Mouse (Mus musculus): ENCODE measurements around the gene Pacs1.
A peak's percentile ranks its signal among the peaks of the same experiment; 100 is the strongest.

Pacs1 gene

DNA sequence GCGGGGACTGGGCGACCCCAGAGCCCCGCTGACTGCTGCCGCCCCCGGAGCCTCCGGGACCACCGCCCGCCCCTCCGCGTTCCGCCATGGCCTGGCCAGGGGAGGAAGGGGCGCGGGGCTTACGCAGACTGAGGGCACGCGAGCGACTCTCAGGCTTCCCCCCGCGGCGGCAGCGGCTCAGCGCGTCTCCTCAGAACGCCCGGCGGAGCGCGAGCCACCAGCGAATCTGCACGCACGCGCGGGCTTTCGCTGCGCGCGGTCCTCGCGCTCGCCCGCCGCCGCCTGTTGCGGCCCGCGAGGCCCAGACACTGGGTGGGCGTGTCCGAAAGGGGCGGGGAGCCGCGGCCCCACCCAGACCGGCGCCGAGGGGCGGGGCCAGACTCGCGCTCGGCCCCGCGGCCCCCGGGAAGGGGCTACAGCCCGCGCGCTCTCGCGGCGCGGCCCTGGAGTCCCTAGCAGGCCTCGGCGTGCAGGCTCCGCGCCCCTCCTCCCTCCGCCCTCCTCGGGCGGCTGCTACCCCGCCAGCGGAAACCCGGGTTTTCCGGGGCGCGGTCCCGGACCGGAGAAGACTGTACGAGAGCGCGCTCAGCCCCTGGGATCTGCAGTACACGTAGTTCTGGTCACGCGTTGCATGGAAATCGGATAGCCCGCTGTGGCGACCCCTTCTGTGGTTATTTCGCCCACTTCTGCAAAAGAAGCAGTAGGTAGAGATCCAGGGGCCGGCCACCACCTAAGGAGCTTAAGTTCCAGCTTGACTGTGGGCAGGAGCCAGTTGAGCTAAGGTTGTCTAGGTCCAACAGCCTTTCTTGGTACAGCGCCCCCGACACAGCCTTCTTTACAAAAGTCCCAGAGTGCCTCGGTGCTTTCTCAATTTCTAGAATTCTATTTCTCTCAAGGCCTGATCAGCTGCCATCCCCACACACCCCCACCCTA, at the start of gene Pacs1:
Pacs1 (minus strand) TSS at position 319 of the 933 bp plus-strand sequence.
- DNase-seq: peak; percentile 84 to 90

DNA sequence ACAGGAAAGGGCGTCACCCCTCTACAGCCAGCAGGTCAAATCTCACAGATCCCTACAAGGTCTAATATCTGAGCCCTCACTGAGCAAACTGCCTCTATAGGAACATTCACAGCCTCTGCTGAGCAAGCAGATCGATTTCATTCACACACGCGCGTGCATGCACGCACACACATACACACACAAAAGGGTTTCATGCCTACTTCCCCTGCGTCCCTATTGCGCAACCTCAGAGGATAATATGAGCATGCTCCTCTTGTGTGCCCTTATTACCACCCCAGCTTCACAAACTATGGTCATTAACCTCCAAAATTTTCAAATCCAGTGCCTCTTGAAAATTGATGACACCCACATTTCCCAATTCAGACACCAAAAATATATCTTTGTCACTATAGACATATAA, 40.3 kb upstream of the Pacs1 start:
- DNase-seq: no peak

DNA sequence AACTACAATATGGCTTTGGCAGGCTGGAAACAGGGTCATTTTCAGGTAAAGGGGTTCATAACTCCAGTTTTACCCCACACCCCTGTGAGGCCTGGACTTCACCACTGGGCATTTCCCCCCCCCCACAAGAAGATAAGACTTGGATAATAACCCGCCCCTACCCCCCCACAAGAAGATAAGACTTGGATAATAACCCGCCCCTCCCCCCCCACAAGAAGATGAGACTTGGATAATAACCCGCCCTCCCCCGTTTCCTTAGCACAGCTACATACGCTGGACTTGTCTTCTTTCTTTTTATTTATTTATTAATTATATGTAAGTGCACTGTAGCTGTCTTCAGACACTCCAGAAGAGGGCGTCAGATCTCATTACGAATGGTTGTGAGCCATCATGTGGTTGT, 36.1 kb upstream of the Pacs1 start:
- peak in 1 of 2 experiments; percentile 47 for DNase-seq

DNA sequence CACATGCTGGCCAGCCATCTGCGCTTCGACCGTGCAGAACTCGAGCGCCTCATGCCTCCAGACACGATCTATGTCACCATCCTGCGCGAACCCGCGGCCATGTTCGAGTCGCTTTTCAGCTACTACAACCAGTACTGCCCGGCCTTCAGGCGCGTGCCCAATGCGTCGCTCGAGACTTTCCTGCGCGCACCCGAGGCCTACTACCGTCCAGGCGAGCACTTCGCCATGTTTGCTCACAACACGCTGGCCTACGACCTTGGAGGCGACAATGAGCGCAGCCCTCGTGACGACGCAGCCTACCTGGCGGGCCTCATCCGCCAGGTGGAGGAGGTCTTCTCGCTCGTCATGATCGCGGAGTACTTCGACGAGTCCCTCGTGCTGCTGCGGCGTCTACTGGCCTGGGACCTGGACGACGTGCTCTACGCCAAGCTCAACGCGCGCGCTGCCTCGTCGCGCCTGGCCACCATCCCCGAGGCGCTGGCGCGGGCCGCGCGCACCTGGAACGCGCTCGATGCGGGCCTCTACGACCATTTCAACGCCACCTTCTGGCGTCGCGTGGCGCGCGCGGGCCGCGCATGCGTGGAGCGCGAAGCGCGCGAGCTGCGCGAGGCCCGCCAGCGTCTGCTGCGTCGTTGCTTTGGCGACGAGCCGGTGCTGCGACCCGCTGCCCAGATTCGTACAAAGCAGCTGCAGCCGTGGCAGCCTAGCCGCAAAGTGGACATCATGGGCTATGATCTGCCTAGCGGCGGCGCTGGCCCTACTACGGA, 34.2 kb upstream of the Pacs1 start:
- DNase-seq: peak; percentile 38 to 68

DNA sequence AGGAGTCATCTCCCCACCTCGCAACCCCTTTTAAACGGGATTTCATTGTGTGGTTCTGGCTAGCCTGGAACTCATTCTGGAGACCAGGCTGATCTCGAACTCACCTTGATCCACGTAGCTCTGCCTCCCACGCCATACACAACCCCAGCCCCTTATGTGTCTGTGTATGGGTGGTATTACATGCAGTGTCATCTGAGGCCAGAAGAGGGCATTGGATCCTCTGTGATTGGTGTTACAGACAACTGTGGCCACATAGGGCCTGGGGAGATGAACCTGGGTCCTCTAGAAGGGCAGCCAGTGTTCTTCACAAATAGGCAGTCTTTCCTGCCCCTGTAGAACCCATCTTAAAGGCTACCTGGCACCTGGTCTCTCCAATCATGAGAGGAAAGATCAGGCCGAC, 33.4 kb upstream of the Pacs1 start:
- DNase-seq: peak in 1 of 2 experiments; percentile 30

DNA sequence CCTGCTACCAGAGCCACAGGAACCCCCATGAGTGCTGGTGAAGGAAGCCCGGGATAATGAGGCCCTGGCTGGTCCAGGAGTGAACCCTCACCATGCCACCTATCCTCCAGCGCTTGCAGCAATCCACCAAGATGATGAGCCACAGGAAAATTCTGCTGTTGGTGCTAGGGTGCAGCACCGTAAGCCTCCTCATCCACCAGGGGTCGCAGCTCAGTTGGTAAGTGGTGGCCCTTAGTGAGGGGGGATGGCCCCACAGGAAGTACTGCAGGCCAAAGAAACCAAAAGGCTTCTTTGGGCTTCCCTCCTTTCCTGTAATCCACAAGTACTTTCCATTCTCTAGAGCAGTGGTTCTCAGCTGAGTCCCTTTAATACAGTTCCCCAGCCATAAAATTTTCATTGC, 29.5 kb upstream of the Pacs1 start:
- DNase-seq: peak; percentile 35 to 65

DNA sequence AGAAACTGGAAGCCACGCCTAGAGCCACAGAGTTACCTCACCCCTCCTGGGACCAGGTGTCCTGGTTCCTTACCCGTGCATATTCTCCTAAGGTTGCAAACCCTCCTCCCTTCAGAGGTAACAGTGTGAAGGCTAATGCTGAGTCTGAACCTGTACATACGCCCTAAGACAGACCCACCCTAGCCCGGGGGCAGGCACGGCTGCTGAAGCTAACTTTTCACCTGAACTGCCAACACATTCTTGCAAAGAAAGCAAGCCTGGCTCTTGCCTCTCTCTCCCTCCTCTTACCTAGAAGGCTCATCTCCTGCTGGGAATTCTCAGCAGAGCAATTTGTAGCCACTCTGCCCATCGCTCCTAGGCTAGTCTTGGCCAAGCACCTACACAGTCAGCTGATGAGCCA, 27.7 kb upstream of the Pacs1 start:
- DNase-seq: no peak

DNA sequence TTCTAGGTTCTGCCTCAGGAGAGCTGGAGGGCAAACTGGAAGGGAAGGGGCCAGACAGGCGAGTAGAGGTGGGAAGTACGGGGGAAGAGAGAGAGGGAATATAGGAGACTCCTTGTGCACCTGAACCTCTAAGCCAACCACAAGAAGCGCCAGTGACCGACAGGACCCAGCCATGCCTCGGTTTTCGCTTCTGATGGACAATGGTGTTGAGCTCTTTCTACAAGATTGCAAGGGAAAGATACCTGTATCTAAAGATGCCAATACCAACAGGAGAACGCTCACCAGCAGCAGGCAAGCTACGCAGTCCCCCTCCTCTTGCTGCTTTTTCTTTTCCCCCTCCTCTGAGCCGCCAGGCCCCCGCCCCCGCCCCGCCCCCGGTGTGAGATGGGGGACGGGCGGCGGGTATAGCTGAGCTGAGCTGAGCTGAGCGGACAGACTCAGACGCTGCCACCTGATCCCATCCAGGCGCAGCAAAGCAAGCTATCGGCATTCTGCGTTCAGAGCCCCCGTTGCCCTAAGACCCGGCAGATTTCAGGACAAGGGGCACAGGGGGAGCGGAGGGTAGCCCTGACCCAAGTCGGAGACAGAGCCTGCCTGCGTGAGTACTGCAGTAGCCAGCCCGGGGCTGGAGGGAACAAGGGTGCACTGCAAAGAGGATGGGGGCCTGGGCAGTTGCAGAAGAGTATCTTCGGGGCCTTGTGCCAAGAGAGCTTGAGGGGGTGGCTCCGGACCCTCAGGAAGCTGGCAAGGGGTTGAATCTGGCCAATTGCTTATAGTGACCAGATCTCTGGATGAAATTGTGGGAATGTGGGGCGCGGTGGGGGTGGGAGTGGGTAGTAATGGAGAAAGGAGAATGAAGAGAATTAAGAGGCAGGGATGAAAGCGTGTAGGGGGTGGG, 25.2 kb upstream of the Pacs1 start, which contains the start of gene Gal3st3:
Gal3st3 (plus strand) TSS at position 429 of the 898 bp plus-strand sequence.
- DNase-seq: peak; percentile 64 to 67

DNA sequence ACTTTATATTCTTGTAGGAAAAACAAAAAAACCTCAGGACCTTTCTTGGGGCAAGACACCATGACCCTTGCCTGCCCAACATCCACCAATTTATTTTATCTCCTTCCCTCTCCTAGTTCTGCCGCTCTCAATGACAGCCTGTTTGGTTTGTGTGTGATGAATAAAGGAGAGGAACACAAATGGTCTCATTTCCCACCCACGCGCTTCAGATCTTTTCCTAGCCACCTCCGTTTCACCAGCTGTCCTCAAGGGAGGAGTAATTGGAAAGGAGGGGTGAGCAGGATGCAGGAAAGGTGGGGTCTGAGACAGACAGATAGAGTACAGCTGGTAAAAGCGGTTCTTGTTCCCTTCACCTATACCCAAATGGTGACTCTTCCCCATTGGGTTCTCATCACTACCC, 23.7 kb upstream of the Pacs1 start:
- DNase-seq: no peak

DNA sequence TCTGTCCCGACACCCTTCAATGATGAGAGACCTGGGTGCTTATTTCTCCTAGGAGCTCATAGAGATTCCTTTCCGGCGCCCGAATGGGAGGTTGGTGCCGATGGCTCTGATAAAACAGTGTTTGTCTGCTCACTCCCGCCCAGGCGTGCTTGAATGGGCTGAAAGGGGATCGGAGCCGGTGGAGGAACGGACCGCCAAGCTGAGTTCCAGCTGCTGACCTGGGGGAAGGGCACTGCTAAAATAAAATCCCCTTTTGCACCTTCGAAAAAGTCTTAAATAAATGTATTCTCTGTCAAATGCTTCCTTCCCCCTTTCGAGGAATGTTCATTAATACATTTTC, 22.8 kb upstream of the Pacs1 start:
- no peak for DNase-seq

DNA sequence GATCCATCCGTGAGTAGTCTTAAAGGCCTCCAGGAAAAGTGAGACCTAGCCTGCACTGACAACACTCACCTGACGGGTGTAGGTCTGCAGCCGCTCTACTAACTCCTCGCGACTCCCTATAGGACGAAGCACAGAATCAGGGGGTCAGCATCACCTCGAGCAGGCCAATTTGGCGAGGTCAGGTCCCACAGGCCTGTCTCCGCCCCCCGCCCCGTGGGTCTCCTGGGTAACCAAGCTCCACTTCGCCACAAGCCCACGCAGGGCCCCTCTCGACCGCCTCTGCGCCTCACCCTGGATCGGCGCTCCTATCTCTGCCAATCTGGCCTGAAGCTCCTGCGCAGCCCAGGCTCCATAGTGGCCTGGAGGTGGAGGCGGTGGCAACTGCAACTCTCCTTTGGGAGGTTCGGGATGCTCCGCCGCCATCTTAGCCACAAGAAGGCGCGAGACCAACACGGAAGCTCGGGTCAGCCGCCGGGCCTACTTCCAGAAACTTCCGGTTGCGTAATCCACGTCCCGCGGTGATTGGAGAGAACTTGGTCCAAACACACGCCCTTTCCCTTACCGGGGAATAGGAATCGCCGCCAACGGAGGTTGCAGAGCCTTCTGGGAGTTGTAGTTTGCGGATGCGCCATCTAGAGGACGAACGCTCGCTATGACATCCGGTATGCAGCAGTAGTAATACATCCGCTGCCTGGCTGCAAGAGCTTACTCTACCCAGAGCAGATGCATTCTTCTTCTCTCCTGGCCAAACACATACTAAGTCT, 22.2 kb upstream of the Pacs1 start, which contains the start of gene Sf3b2:
Sf3b2 (minus strand) TSS at position 484 of the 764 bp plus-strand sequence.
- peak; percentile 99 to 100 for DNase-seq

DNA sequence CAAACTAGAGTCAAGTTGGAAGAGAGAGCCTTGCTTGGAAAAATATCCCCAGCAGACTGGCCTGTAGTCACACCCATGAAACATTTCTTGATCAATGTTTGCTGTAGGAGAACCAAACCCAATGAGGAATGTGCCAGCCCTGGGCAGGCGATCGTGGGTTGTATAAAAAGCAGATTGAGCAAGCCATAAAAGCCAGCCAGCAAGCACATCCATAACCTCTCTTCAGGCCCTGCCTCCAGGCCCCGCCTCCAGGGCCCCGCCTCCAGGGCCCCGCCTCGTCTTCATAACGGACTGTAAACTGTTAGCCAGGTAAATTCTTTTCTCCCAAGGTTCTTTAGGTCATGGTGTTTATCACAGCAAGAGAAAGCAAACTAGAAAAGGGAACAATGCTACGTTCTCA, 5.5 kb upstream of the Pacs1 start:
- DNase-seq: no peak

DNA sequence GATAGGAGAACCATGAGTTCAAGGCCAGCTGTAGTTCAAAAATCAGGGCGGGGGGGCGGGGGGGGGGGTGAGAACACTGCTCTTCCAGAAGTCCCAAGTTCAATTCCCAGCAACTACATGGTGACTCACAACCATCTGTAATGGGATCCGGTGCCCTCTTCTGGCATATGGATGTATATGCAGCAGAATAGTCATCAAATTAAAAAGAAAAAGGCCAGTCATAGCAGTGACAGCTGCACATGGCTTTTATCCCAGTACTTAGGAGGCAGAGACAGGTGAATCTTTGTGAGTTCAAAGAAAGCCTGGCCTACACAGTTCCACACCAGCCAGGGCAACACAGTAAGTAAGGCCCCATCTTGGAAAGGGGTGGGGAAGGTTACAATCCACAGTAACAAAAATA, 4.2 kb upstream of the Pacs1 start:
- no peak for DNase-seq

DNA sequence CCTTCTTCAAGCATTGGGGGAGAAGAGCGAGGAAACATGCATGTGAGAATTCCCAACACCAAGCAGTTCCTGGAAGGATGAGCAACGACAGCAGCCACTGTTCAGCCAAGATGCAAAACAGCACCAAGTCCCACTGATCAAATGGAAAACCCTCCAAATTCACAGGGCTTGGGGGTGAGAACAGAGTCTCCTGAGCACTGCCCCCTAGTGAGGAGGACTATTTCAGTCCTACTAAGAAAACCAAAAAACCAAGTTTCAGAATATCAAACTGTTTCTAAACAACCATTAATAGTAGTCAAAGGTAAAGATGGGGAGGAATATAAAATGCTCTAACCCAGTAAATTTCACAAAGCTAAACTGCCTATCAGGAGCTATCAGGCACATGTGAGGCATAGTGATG, 3.6 kb upstream of the Pacs1 start:
- DNase-seq: no peak

DNA sequence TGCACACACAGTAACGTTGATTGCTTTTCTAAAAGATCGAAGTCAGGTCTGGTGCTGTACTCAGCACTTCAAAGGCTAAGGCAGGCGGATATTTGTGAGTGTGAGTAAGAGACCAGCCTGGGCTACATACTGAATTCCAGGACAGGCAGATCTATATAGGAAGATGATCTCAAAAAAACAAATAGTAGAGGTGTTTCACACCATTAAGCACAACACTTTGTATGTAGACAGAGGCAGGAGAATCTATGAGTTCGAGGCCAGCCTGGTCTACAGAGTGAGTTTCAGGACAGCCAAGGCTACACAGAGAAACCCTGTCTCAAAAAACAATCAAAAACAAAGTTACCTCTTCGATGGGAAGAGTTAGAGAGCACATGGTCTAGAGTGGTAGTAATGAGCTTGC, 2.8 kb upstream of the Pacs1 start:
- DNase-seq: no peak

DNA sequence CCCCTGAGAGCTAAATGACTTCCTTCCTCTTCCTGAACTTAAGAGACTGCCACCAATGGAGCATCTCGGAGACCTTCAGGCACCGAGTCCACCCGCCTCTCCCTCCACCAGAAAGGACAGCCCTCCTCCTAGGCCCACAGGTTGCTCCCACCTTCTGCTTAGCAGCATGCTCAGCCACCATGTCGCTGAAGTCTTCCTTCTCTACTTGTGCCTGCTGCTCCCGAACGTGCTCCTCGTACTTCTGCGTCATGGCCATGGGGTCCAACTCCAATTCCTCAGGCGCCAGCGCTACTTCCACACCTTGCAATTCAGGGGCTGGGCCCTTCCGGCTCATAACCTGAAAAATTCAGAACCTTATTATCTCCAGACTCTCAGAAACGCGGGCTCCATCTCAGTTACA, 1.7 kb upstream of the Pacs1 start:
- DNase-seq: no peak

DNA sequence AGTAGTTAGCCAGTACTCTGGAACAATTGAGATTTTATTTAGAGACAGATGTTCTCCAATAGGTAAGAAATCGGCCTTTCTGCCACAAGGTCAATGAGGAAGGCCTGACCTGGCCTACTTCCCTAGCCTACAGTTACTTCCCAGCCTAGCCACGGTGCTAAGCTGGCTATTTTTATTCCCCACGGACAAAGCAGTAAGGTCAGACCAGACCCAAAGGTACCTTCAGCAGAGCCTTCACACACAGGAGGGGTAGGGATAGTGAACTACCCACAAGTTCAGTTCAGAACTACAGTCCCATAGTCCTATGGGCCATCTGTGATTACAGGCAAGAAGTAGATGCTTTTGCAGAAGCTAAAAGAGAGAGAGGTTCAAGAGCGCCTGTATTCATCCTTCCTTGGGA, 997 bp upstream of the Pacs1 start:
- no peak for DNase-seq

DNA sequence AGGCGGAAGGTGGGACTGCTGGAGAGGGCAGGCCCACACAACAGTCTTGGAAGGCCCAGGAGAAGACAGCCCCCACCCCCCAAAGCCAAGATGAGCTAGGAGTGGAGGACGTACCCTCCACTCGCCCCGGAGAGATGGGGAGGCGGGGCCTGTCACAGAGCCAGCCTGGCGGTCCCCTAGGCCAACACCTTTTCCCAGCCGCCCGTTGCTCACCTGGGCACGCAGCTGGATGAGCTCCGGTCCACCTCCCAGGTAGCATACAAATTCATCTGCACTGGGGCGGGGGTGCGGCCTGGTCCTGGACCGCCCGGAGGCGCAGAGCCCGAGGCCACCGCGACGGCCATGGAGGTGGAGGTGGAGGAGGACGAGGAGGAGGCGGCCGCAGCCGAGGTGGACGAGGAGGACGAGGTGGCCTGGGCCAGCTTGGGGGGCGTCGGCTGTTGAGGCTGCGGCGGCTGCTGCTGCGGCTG, 558 bp downstream of the Pacs1 start:
- DNase-seq: peak; percentile 61 to 70

DNA sequence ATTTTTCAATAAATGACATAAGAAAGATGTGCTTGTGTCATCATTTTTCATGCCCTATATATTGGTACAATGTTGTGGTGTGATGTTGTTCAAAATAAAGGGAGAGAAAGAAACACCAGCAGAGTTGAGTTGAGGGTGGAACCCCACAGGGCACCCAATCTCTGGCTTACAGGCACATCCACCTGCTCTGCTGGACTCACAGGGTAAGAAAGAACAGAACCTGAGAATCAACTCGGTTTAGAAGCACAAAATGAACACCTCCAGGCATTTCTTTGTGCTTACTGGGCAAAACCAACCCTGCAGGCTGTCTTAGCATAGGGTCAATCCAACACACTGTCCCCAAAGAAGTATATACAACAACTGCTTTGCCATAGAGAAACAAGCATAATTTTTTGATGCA, 1.5 kb downstream of the Pacs1 start:
- DNase-seq: no peak

DNA sequence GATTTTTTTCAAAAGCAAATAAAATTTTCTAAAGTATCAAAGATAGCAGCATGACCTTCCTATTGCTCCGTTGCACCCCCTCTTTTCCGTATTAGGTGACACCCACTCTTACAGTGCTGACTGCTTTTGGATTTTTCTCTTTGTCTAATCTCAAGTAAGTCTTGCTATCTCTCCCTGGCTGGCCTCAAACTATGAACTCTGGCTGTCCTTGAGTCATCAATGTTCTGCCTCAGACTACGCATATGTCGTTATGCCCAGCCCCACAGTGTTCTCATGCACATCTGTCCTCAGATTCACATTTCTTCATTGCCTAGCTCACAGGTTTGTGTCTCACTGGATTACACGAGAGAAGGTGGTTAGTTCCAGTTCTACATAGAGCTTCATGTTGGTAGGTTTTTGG, 3.5 kb downstream of the Pacs1 start:
- no peak for DNase-seq

DNA sequence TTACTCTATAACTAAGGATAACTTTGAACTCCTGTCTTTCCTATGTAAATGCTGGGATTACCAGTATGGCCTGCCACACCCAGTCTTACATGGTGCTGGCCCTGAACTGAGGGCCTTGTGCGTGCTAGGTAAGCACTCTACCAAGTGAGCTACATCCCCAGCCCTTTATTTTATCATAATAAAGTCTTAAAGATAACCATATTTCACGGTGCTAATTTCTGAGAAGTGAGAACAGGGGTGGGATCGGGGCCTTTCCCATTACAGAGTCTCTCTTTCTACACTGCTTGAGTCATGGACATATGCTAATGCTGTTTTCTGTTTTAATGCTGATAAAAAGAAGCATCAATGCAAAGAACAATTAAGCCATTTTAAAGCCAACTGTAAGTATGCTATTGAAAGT, 4.0 kb downstream of the Pacs1 start:
- no peak for DNase-seq

DNA sequence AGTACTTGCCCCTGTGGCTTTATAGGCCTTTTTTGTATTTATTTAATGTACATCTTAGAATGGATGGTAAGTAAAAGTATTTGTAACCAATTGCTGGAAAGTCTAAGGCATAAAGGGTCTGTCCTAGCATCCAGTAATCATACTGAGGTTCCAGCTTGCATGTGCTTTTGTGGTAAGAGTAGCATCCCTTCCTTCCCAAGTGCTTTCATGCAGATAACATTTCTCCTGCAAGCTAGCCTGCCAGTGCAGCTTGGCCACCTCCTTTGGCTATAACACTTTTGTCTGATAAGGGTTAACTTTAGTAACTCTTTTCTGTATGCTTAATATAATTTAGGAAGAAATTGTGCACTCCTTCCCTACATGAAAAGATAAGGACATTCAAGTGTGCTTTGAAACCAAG, 4.9 kb downstream of the Pacs1 start:
- no peak for DNase-seq

Measured in cerebellum, postnatal 14 days (tissue).